Comparison of ENCODE assay signal across 20 mouse cellular contexts in the genomic region with DNA sequence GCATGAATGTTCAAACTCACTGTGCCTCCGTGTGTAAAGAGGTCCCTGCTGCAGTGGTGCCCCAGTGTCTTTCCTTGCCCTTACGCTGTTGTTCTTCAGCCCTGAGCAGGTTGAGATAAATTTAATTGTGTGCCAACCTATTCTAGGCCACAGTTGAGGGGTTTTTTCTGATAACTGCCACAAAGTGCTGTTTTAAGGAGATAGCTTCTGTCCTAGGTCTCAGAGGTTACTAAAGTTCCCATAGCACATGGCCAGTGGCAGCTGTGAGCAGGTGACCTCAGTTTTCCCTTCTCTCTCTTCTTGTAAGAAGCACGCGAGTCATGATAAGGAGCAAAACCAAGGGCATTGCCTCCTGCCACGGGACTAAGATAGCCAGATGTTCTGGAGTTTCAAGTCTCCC. TPM values are rescaled to one million over a fixed set of nuclear protein-coding genes. Genes with fewer than 3 reads are reported as not detected.
DNase-seq lines count a peak whose midpoint lies in the region; ATAC-seq and TF ChIP-seq lines count a peak whose summit lies in the region.
"Had no signal": no experiment of that assay in that cellular context is flagged by ENCODE, and none has a peak within 500 bp of the region (broad histone marks: within the 10 kb centered on the region; RNA-seq: fewer than 3 reads in every experiment).

No protein-coding gene starts in this region.

- H3K9ac ChIP-seq in liver, embryonic 13.5 days = no peak overlapping the region
- H3K9ac ChIP-seq in intestine, postnatal 0 days (ENCODE audit: low read depth, low read length) = no peak overlapping the region
- H3K9ac ChIP-seq in intestine, embryonic 15.5 days = no peak overlapping the region
- H3K9ac ChIP-seq: forebrain, embryonic 12.5 days; hindbrain, embryonic 13.5 days; kidney, embryonic 15.5 days; limb, embryonic 13.5 days; midbrain, embryonic 15.5 days had no signal

- no peak for TF ChIP-seq CTCF in intestine, postnatal 0 days (IDR thresholded peaks at IDR 0.05; ENCODE audit: low read depth)

- H3K36me3 ChIP-seq in liver, embryonic 13.5 days = no peaks in the 10 kb centered on the region
- H3K36me3 ChIP-seq in intestine, postnatal 0 days (ENCODE audit: control insufficient read depth, insufficient read depth) = no peaks in the 10 kb centered on the region
- no peaks in the 10 kb centered on the region for H3K36me3 ChIP-seq in intestine, embryonic 15.5 days
- H3K36me3 ChIP-seq: forebrain, embryonic 12.5 days; hindbrain, embryonic 13.5 days; kidney, embryonic 15.5 days; limb, embryonic 13.5 days; midbrain, embryonic 15.5 days had no signal

- 18% methylated on average over 5 of the region's 5 CpGs for WGBS in liver, embryonic 13.5 days (ENCODE audit: insufficient replicate concordance)
- WGBS in intestine, postnatal 0 days = 73% methylated on average over 5 of the region's 5 CpGs
- 76% methylated on average over 5 of the region's 5 CpGs for WGBS in intestine, embryonic 15.5 days

- no peaks in the 10 kb centered on the region for H3K9me3 ChIP-seq in liver, embryonic 13.5 days (replicated peaks)
- H3K9me3 ChIP-seq in intestine, postnatal 0 days (ENCODE audit: control insufficient read depth) = no peaks in the 10 kb centered on the region
- no peaks in the 10 kb centered on the region for H3K9me3 ChIP-seq in intestine, embryonic 15.5 days
- H3K9me3 ChIP-seq: forebrain, embryonic 12.5 days; hindbrain, embryonic 13.5 days; kidney, embryonic 15.5 days; limb, embryonic 13.5 days; midbrain, embryonic 15.5 days had no signal

- no peak overlapping the region for H3K4me3 ChIP-seq in liver, embryonic 13.5 days (replicated peaks)
- H3K4me3 ChIP-seq in intestine, postnatal 0 days (ENCODE audit: low read depth, low read length) = no peak overlapping the region
- no peak overlapping the region for H3K4me3 ChIP-seq in intestine, embryonic 15.5 days (replicated peaks)
- H3K4me3 ChIP-seq: forebrain, embryonic 12.5 days; heart, adult 2 months; hindbrain, embryonic 13.5 days; kidney, embryonic 15.5 days; limb, embryonic 13.5 days; midbrain, embryonic 15.5 days; myocyte had no signal

- peak; percentile 82 for ATAC-seq in liver, embryonic 13.5 days (ENCODE audit: low read depth)
- ATAC-seq in megakaryocyte progenitor cell, adult 5-6 weeks (replicated peaks; ENCODE audit: poor library complexity) = peak; percentile 87
- no peak for ATAC-seq in intestine, postnatal 0 days
- no peak for ATAC-seq in intestine, embryonic 15.5 days
- ATAC-seq: midbrain, embryonic 15.5 days had no signal

- DNase-seq in heart, adult 11 months = peak; percentile 57
- no peak for DNase-seq in heart, adult 8-10 months (ENCODE audit: low spot score)
- DNase-seq in c-Kit-positive CD71-positive TER-119-positive erythroid progenitor cells, embryonic 14.5 days (ENCODE audit: low spot score) = peak; percentile 13
- peak; percentile 31 for DNase-seq in liver, embryonic 13.5 days
- DNase-seq in left cerebral cortex, postnatal 36 days (ENCODE audit: low spot score in 2 of 2) = no peak
- DNase-seq: adrenal gland, adult 2 months; gastrocnemius, postnatal 10 days; heart, adult 2 months; heart, postnatal 10 days; thymus, postnatal 25 days had no signal

- no peak overlapping the region for H3K4me2 ChIP-seq in liver, embryonic 13.5 days
- H3K4me2 ChIP-seq in intestine, postnatal 0 days (replicated peaks; ENCODE audit: low read depth) = no peak overlapping the region
- H3K4me2 ChIP-seq in intestine, embryonic 15.5 days (replicated peaks) = no peak overlapping the region
- H3K4me2 ChIP-seq: forebrain, embryonic 12.5 days; hindbrain, embryonic 13.5 days; kidney, embryonic 15.5 days; limb, embryonic 13.5 days; midbrain, embryonic 15.5 days had no signal

- intact Hi-C loops in left cerebral cortex, postnatal 36 days (cut with DNase I) = no loop called here

- 0 out of 2 replicates have a peak overlapping the region, but pooled peaks have one; percentile 29 for H3K27ac ChIP-seq in liver, embryonic 13.5 days
- H3K27ac ChIP-seq in intestine, postnatal 0 days (ENCODE audit: low read depth, low read length) = no peak overlapping the region
- H3K27ac ChIP-seq in intestine, embryonic 15.5 days = no peak overlapping the region
- H3K27ac ChIP-seq: forebrain, embryonic 12.5 days; heart, adult 2 months; hindbrain, embryonic 13.5 days; limb, embryonic 13.5 days; macrophage; midbrain, embryonic 15.5 days had no signal

- H3K27me3 ChIP-seq in liver, embryonic 13.5 days = no peaks in the 10 kb centered on the region
- no peaks in the 10 kb centered on the region for H3K27me3 ChIP-seq in intestine, postnatal 0 days (replicated peaks; ENCODE audit: control insufficient read depth, insufficient read depth, low read length)
- no peaks in the 10 kb centered on the region for H3K27me3 ChIP-seq in intestine, embryonic 15.5 days (replicated peaks)
- H3K27me3 ChIP-seq: forebrain, embryonic 12.5 days; hindbrain, embryonic 13.5 days; midbrain, embryonic 15.5 days had no signal

- H3K4me1 ChIP-seq in liver, embryonic 13.5 days (replicated peaks) = peaks cover 25% of the 10 kb centered on the region
- no peaks in the 10 kb centered on the region for H3K4me1 ChIP-seq in intestine, postnatal 0 days (replicated peaks; ENCODE audit: control insufficient read depth, insufficient read depth, low read length)
- no peaks in the 10 kb centered on the region for H3K4me1 ChIP-seq in intestine, embryonic 15.5 days (replicated peaks)
- H3K4me1 ChIP-seq: forebrain, embryonic 12.5 days; midbrain, embryonic 15.5 days had no signal

RNA-seq across cellular contexts. Expression of gene Bcl2l11, which starts 41.2 kb away (rescaled TPM):
- total RNA-seq in heart, adult 8-10 months (2022) = 10 to 100 TPM in 2 of 4 experiments, 1 to 10 TPM in 2; 7.6 to 16.4 (median 11.3) TPM
- polyA plus RNA-seq in liver, embryonic 13.5 days (2015; fragmentation: Nextera tagmentation; extraction: Ambion mirVana) = 5.1 and 6.8 TPM in 2 replicates
- total RNA-seq in megakaryocyte progenitor cell, adult 5-6 weeks (2015) = 10.1 and 11.9 TPM in 2 replicates
- total RNA-seq in megakaryocyte progenitor cell, adult 5-6 weeks (2017) = 8.8 and 16.0 TPM in 2 replicates
- total RNA-seq in left cerebral cortex, postnatal 36 days (2021) = 1 to 10 TPM; 6.2 to 7.1 TPM
- 7.3 and 7.5 TPM in 2 replicates for polyA plus RNA-seq in intestine, postnatal 0 days (2015; fragmentation: Nextera tagmentation; extraction: Ambion mirVana)
- polyA plus RNA-seq in intestine, embryonic 15.5 days (2015; fragmentation: Nextera tagmentation; extraction: Ambion mirVana) = 12.8 and 13.1 TPM in 2 replicates

Comparison
In these comparisons a context has a peak if more than half of its experiments do, and no peak if none do; other contexts are left out.
1. DNase-seq: peak in heart, adult 11 months (single experiment), c-Kit-positive CD71-positive TER-119-positive erythroid progenitor cells, embryonic 14.5 days (single experiment) and liver, embryonic 13.5 days (single experiment); none in heart, adult 8-10 months (single experiment) and left cerebral cortex, postnatal 36 days (0 of 2).
2. ATAC-seq: peak in liver, embryonic 13.5 days (single experiment) and megakaryocyte progenitor cell, adult 5-6 weeks (single experiment); none in intestine, postnatal 0 days (single experiment) and intestine, embryonic 15.5 days (single experiment).